In the genomic region with DNA sequence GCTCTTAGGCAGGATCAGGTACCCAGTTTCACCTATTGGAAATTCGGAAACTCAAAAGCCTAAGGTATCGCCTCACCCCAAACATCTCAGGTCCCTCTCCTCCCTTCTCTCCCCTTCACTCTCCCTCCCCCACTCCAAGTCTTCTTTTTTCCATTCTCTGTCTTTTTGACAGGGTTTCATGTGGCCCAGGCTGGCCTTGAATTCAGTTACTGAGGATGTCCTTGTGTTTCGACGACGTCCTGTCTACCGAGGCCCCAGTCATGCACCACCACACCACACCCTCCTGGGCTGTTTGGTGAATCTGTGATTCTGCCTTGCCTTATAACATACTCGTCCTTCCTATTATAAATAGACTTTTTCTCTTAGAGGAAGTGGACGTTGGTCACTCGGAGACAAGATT, we compare ENCODE assay signal across 28 mouse cellular contexts. TPM values are rescaled to one million over a fixed set of nuclear protein-coding genes. Genes with fewer than 3 reads are reported as not detected.
DNase-seq lines count a peak whose midpoint lies in the region; ATAC-seq and TF ChIP-seq lines count a peak whose summit lies in the region.
"Had no signal": no experiment of that assay in that cellular context is flagged by ENCODE, and none has a peak within 500 bp of the region (broad histone marks: within the 10 kb centered on the region; RNA-seq: fewer than 3 reads in every experiment).

No protein-coding gene starts in this region.

- TF ChIP-seq CTCF in gastrocnemius, adult 2 months (IDR thresholded peaks at IDR 0.05) = no peak
- no peak for TF ChIP-seq CTCF in thymus, adult 2 months (IDR thresholded peaks at IDR 0.05; ENCODE audit: borderline replicate concordance, control insufficient read depth, extremely low read depth, insufficient read depth, low read length, poor library complexity)

- 83% methylated on average over 9 of the region's 9 CpGs for WGBS in thymus, adult 2 months

- peaks cover 35% of the 10 kb centered on the region for H3K36me3 ChIP-seq in thymus, adult 2 months (ENCODE audit: control insufficient read depth, insufficient read depth, low read length)
- H3K36me3 ChIP-seq: forebrain, embryonic 15.5 days; hindbrain, embryonic 15.5 days; limb, embryonic 13.5 days; liver, embryonic 12.5 days; midbrain, embryonic 12.5 days; neural tube, embryonic 12.5 days; stomach, embryonic 15.5 days had no signal

- peak overlapping the region; percentile 65 for H3K27ac ChIP-seq in gastrocnemius, adult 2 months
- no peak overlapping the region for H3K27ac ChIP-seq in thymus, adult 2 months (ENCODE audit: control insufficient read depth, insufficient read depth, low read length)
- H3K27ac ChIP-seq: forebrain, embryonic 15.5 days; heart, adult 2 months; hindbrain, embryonic 15.5 days; limb, embryonic 13.5 days; liver, embryonic 12.5 days; midbrain, embryonic 12.5 days; neural tube, embryonic 12.5 days; stomach, embryonic 15.5 days had no signal

- ATAC-seq in CD4-positive, CD25-positive, alpha-beta regulatory T cell, adult 4 months = peak; percentile 39
- ATAC-seq: forebrain, embryonic 15.5 days; intestine, embryonic 16.5 days; liver, embryonic 12.5 days had no signal

- no peak for TF ChIP-seq POLR2A in thymus, adult 2 months (IDR thresholded peaks at IDR 0.05; ENCODE audit: control insufficient read depth, extremely low read depth, insufficient read depth, low read length, poor library complexity)

- intact Hi-C loops in gastrocnemius, adult 2 months (cut with DNase I) = no loop called here
- intact Hi-C loops in gastrocnemius, postnatal 36 days (cut with DNase I) = no loop called here

- H3K4me1 ChIP-seq in thymus, adult 2 months (replicated peaks; ENCODE audit: control insufficient read depth, insufficient read depth, low read length) = peaks cover 33% of the 10 kb centered on the region
- H3K4me1 ChIP-seq: neural tube, embryonic 12.5 days had no signal

- DNase-seq in gastrocnemius, adult 2 months = no peak
- DNase-seq in gastrocnemius, postnatal 36 days = no peak
- peak; percentile 45 for DNase-seq in A20 (ENCODE audit: low read depth, low spot score)
- DNase-seq in natural killer cell, adult 2 months (ENCODE audit: low spot score in 2 of 2) = peak; percentile 18 to 27
- no peak for DNase-seq in testis, postnatal 14 days (ENCODE audit: low spot score)
- DNase-seq in thymus, adult 2 months = no peak
- DNase-seq: adrenal gland, postnatal 25 days; cerebellum, adult 11 months; cerebellum, adult 9-11 months; gastrocnemius, postnatal 25 days; heart, adult 2 months; kidney, adult 9 months; kidney, postnatal 36 days; lung, adult 18-20 months; lung, postnatal 10 days; retina, postnatal 1 day; right cerebral cortex, postnatal 25 days; thymus, adult 18-20 months; thymus, postnatal 4 days had no signal

- H3K27me3 ChIP-seq in thymus, adult 2 months (ENCODE audit: control insufficient read depth, insufficient read depth, low read length) = no peaks in the 10 kb centered on the region
- H3K27me3 ChIP-seq: forebrain, embryonic 15.5 days; hindbrain, embryonic 15.5 days; limb, embryonic 13.5 days; liver, embryonic 12.5 days; midbrain, embryonic 12.5 days; neural tube, embryonic 12.5 days; stomach, embryonic 15.5 days had no signal

- peak overlapping the region; percentile 11; the same call in 1 of the 2 replicates for H3K4me3 ChIP-seq in gastrocnemius, adult 2 months
- H3K4me3 ChIP-seq in thymus, adult 2 months (ENCODE audit: control insufficient read depth, insufficient read depth, low read length) = no peak overlapping the region
- H3K4me3 ChIP-seq: forebrain, embryonic 15.5 days; heart, adult 2 months; hindbrain, embryonic 15.5 days; limb, embryonic 13.5 days; liver, embryonic 12.5 days; midbrain, embryonic 12.5 days; neural tube, embryonic 12.5 days; stomach, embryonic 15.5 days had no signal

RNA-seq across cellular contexts. Expression of a gene that starts 13.7 kb away (rescaled TPM):
- total RNA-seq in gastrocnemius, adult 2 months (2021) = under 1 TPM; 0.18 to 0.42 TPM
- total RNA-seq in gastrocnemius, postnatal 36 days (2021) = under 1 TPM; 0.67 to 0.82 TPM
- under 1 TPM in 1 of 2 experiments, not detected in 1; 0.94 TPM for polyA plus RNA-seq in CD4-positive, CD25-positive, alpha-beta regulatory T cell, adult 4 months (2017; shearing (Covaris generic))
- 5.0 and 7.8 TPM in 2 replicates for polyA plus RNA-seq in thymus, adult 2 months (2012; rRNA removed)

RNA-seq across cellular contexts. Expression of a gene that starts 34.7 kb away (rescaled TPM):
- 10 to 100 TPM; 18.4 to 25.0 TPM for total RNA-seq in gastrocnemius, adult 2 months (2021)
- total RNA-seq in gastrocnemius, postnatal 36 days (2021) = 10 to 100 TPM; 27.3 to 47.1 TPM
- 10 to 100 TPM; 17.7 to 21.3 TPM for polyA plus RNA-seq in CD4-positive, CD25-positive, alpha-beta regulatory T cell, adult 4 months (2017; shearing (Covaris generic))
- polyA plus RNA-seq in thymus, adult 2 months (2012; rRNA removed) = 206 and 226 TPM in 2 replicates

Comparison
In these comparisons a context has a peak if more than half of its experiments do, and no peak if none do; other contexts are left out.
1. DNase-seq: peak in A20 (single experiment) and natural killer cell, adult 2 months (2 of 2); none in gastrocnemius, adult 2 months (single experiment), gastrocnemius, postnatal 36 days (0 of 2), testis, postnatal 14 days (single experiment) and thymus, adult 2 months (single experiment).